Mouse (Mus musculus) cerebellum, adult 18-20 months (tissue): Measurements from ENCODE around the gene Kif5c.

Experiments used
- DNase-seq, 2 experiments: peaks; one replicate each; pipeline ENCODE4 v3.0.0; 2021

Gene Kif5c

DNA sequence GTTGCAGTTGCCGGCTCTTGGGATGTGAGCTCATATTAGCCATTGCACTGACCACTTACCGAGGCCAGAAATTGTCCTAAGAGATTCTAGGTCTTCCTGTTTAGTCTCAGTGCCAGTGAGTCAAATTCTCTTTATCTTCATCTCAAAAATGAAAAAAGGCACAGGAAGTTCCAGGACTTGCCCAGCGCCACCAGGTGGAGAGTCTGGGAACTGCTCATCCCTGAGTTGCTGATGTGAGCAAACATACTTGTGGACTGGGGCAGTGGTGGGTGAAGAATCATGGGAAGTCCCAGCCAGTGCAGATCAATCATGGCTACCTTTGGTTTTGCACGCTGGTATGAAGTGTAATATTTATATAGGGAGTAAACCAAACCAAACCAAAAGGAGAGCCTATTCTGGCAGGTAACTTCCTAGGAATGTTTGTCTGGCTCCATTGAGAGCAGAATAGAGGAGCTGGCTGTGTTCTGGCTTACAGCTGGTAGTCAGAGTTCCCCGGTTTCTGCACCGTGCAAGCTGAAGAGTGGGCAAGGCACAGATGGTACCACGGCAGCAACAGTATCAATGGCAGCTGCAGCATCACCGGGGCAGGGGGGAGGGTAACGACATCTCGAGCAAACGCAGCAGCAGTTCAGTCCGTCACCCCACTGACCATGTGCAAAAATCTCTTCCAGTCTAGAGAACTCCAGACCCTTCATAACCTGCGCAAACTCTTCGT, 129.7 kb downstream of the Kif5c start:
- DNase-seq, result peak; percentile 44 to 60

DNA sequence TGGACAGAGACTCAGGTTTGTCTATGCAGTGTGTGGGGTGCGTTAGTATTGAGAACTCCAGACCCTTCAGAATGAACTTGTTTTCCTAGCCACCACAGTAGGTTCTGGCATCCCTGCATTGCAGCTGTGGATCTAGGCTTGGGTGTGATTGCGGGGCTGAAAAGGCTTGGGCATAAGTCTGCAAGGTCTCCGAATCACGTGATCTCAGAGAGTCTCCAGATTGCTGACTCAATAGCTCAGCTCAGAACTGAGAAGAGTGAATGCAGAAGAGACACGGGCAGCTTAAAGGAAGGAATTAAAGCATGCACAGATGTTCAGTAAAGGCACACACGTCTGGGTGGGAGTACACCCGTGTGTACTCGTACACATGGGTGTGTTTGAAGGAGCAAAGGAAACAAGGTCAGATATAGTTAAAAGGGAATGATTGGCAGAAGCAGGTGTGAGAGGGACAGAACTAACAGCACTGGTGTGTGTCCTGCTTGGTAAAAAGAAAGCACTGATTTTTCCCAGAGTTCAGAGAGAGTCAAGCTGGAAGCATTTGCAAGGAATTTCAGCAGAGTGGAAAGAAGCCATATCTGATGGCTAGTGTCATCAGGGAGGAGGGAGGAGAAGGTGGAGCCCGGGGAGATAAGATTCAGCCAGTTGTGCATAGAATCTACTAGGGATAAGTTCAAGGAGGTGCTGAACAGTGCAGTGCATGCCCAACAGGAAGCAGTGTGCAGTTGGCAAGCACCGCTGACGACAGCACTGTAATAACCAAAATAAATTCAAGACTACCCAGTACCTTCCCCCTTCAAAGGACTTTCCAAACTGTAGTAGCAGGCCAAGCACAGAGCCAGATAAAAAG, 130.9 kb downstream of the Kif5c start:
- no peak for DNase-seq

DNA sequence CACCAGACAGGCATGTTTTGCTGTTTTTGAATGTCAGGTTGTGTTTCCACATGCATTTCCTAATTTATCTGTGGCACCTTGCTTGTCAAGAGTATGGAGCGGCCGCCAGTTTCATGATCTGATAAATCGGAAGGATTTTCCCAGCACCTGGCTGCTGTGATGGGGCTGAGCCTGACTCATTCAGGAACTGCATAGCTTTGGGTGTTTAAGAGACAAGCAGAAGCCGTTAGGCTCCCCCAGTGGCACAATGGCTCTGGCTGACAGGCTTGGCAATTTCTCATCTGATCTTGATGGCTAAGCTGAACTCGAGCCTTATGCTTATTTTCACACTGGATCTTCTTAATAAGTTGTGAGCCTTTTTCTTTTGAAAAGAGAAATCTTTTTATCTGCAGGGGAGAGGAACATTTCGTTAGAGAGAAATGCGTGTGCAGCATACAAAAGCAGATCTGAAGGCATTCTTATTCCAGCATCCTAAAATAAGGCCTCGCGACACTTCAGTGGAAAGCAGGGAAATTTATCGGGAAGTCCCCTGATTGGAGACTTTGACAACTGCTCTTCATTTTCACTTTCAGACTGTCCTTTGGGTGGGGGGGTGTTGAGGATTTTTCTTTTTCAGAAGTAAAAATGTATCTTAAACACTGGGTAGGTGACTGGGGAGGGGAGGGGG, 132.6 kb downstream of the Kif5c start:
- no peak for DNase-seq

DNA sequence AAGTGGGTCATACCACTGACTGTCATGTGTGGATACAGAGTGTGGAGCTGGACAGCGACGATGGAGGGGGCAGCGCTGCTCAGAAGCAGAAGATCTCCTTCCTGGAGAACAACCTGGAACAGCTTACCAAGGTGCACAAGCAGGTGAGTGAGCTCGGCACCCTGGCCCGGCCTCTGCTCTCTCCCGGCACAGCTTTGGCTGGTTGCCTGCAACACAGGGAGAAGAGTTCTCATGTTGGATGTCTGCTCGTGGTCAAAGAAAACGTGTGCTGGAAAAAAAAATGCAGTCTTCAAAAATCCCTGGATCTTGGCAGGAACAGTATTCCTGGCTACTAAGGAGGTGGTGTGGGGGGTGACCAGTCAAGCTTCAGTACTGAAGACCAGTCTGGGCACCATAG, 133.1 kb downstream of the Kif5c start:
- peak; percentile 59 to 67 for DNase-seq

DNA sequence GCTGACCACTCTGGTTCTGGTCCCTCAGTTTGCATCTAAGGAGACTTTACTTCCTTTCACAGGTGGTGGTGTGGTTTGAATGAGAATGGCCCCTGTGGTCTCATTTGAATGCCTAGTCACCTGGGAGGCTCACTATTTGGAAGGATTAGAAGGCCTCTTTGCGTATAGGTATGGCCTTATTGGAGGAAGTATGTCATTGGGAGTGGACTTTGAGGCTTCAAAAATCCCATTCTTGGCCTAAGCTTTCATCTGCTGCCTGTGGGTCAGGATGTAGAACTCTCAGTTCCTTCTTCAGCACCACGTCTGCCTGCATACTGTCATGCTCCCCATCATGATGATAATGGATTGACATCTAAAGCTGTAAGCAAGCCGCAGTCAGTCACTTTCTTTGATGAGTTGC, 134.0 kb downstream of the Kif5c start:
- DNase-seq, result no peak

DNA sequence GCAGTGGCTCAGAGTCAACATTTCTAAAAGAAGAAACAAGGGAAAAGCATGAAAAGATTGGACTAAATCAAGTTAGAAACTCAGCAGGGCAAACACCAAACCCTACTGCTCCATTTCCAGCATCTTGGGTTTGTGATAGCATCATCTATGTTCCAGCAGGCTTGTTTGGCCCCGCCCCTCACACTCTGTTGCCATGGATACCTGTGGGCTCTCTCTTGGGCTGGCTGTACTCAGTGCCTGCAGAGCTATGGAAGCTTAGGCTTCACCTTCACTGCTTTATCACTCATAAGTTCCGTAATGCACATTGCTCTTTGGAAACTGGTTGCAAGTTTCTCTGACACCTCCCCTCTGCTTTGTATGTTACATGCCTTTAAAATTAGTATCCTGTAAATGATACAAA, 136.0 kb downstream of the Kif5c start:
- DNase-seq, result no peak

DNA sequence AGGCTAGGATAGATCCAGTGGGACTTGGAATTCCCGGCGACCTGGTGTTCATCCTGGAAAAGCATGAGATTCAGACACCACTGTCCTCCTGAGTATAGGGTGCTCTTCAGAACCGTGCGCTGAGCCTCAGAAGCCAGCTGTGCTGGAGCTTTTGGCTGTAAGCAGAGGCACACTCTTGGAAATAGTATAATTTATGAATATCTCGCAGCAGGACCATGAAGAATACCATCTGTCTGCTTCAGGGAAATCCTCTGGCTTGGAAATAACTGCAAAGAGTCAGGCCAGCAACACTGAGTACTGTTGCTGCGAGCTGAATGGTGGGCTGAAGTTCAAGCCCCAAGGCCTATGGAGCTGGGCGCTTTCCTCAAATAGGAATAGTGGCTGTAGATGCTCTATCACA, 138.5 kb downstream of the Kif5c start:
- DNase-seq, result no peak

DNA sequence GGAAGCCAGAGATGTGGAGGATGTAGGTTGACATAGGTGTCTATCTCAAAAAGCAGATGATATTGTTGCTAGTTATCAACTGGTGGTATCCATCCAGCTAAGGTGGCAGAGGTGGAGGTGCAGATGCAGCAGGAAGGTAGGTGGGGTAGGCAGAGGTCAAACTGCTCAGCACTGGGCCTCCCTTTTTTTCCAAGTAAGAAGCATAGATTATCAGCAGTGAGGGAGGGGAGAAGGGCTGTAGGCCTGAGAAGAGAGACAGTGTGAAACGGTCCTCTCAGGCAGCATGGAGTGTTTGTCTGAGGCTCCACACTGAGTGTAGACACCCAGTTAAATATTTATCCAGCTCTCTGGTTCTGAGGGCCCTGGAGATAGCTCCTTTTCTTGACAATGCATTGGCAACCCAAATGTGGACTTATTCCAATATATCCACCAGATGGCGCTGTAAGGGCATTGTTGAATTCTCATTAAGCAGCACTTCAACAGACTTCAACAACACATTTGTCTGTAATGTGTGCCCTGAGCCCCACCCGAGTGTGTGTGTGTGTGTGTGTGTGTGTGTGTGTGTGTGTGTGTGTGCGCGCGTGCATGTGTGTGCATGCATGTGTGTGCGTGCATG, 145.3 kb downstream of the Kif5c start:
- DNase-seq, result peak; percentile 38 to 53

DNA sequence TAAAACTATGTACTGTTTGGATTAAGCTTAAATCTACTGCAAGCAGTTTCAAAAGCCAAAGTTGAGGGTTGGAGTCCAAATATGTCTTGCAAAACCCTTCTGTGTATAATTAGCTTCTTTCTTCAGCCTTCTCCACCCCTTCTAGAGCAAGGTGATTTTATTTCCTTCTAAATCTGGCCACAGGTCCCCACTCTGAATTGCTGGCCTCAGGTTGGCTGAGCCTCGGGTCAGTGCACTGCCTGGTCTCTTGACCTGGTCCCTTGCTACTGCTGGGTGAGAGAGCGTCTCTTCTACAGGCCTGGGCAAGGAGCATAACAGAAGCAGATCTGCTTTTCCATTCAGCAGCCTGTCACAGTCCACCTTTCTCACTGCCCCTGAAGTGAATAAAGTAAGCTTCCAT, 149.8 kb downstream of the Kif5c start:
- no peak for DNase-seq

DNA sequence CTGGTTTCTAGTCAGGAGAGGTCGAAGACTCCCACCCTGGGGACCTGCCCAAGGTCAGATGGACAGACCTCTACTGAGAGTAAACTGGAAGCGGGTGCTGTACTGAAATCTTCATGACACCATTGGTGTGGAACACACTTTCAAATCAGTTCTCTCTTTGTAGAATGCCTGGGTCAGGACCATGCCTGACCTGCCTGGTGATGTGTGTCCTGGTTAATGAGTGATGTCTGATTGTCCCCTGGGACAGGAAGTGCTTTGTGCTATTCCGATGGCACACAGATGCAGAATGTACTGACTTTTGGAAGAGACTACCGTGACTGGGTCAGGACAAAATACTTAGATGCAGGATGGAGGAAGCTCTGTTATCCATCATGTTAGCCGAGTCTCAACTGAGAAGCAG, 151.3 kb downstream of the Kif5c start:
- no peak for DNase-seq

DNA sequence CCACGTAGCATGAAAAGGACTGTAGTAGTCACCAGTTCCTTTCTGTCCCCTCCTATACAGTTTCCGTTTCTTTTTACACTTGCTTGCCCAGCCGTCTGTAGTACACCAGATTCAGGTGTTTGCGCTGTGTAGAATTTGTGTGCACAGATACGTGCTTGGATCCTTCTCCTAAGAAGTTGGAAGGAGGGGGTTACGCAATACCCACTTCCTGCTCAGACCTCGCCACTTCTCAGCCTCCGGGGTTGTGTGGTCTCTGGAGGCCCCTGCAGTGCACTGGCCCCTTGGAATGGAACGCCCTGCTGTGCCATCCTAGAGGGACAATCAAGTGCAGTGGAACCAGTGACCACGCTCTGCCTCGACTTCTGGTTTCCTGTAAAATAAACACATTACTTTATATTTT, 152.1 kb downstream of the Kif5c start:
- no peak for DNase-seq

DNA sequence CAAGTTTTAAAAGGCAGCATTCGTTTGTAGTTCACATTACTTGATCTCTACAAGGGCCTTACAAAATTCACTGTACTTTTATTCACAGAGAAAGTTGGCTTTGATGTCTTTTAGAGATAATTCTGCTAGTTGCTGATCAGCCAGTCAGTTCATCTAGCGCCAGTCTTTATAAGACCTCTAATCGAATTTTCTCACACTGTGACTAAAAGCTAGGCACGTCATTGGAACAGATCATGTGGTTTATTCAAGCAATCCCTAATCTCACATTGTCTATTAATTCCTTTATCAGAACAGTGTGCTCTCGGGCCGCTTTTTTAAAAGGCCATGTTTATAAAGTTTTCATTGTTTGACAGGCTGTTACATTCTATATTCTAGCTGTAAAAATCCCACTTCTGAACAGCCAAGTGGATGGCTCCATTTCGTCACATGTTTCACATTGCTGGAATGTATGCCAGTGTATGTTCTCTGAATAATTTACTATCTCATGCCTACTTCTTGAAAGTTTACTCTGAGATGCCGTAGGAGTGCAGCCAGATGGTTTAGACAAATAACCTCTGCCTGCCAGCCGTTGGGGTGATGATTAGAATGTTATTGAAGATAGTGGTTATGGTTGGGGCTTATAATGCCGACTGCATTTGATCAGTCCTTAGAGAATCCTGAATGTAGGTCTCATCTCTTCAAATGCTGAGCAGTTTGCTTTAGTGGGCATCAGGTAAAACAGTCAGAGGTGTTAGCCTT, 154.3 kb downstream of the Kif5c start:
- no peak for DNase-seq

DNA sequence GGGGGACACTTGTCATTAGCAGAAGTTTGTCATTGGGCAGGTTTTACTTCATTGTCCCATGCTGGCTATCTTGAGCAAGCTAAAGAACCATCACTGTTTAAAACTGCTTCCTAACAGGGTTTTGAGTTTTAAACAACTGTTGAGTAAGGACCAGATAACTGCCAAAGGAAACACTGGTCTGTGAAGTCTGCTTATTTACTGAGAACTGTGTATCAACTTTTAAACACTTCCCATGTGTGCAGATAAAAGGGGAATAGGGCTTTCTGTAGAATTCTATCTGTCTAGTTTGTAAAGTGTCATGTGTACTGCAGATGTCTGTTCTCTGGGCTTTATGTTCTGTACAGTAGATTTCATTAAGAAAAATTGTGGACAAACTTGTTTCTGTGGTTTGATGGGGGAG, 155.1 kb downstream of the Kif5c start:
- DNase-seq, result no peak

DNA sequence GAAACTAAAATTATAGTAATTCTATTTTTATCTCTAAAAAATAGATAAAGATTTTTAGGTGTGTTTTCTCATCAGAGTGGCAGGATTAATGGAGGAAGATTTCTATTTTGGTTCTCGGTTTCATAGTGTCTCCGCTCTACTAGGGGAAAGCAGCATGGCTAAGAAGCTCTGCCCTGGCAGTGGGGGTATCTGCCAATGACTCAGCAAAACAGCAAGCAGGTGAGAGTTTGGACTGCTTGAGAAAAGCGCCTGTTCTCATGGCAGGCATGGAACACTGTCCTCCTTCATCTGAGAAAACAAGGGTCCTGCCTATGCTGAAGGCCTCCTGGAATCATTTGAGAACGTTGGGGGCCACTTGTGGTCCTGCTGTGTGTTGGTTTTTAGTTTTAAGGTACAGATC, 156.1 kb downstream of the Kif5c start:
- DNase-seq, result no peak

DNA sequence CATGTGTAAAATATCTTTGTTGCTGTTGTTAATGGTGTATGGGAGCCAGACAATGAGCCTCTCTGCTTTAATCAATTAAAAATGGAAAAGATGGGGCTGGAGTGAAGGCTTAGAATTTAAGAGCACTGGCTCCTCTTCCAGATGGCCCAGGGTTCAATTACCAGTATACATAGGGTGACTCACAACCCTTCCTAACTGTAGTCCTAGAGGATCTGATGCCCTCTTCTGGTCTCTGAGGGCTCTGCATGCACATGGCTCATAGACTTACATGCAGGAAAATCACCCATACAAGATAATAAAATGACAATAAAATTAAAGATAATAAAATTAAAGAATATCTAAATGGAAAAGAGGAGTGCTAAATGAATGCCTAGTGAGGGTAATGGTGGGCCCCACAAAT, 156.6 kb downstream of the Kif5c start:
- DNase-seq, result no peak

DNA sequence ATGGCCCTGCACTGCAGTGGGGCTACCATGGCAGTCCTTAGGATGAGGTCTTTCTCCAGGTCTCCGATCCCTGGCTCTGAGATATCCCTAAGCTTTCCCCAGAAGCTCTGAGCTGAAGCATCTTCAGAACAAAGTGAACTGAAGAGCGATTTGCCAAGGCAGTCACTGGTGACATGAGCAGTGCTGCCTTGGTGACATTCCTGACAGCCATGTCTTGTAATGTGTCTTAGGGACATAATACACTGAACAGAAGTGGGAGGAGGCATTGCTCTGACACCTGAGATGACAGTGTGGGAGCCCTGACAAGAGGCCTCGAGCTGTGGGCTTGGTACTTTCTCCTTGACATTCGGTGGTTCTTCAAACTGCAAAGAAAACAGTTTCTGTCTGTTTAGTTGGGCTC, 157.3 kb downstream of the Kif5c start:
- no peak for DNase-seq

DNA sequence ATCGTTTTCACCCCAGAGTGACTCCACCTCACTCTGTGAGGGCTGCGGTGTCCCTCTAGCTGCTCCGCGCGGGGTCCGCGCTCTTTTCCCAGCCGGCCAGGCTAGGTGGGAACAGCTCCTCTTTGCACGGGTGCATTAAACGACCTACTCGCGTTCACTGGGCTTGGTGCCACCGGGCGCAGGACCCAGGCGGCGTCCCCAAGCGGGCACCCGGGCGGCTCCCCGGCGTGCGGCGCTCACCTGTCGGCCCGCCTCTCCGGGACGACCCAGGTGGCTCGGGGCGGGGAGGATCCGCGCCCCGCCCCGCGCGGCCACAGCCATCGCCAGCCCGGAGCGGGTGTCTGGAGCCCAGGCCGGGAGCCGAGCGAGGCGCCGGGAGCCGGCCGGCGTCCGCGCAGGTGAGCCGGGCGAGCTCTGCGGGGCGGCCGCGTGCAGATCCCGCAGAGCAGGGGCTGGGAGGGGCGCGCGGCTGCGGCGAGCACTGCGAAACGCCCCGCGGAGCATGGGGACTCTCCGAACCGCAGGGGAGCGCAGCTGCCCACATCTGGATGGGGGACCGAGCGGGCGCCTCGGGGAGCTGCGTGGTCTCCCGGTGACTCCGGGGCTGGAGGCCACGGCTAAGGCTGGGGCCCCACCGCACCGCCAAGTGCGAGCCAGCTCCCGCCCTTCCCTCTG, 168.4 kb downstream of the Kif5c start, which contains the start of gene Lypd6b:
Lypd6b (plus strand) TSS at position 313 of the 675 bp plus-strand sequence.
- DNase-seq, result peak; percentile 13 to 42

DNA sequence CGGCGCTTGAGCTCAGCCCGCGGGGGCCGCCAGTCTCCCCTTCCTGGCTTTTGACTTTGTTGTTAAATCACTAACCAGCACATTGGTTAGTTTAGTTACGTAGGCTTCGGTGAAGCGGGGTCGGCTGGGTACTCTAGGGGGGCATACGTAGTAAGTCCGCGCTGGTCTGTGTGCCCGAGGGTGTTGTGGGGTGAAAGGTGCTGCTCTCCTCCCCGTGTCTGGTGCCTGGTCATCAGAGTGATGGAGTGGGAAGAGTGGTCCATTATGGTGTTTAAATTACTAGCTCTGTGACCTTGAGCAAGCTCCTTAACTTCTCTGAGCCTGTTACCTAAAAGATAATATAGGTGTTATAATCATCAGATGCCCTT, 168.9 kb downstream of the Kif5c start:
- no peak for DNase-seq

DNA sequence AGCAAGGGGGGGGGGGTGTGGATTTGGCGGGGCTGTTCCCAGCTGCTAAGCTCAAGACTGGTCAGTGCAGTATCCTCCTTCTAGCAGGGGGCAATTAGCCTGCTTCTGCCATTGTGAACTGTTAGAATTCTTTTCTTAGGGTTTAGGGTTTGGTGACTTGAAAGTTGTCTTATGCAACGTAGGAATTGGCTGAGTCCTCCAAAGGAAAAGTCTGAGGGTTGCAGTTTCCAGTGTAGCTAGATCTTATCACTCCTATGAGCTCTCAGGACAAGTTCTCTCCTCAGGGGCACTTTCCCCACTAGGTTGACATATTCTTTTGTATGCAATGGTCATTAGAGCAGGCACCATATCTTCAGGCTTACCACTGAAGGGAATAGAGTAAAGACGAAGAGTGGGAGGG, 169.5 kb downstream of the Kif5c start:
- DNase-seq, result no peak

DNA sequence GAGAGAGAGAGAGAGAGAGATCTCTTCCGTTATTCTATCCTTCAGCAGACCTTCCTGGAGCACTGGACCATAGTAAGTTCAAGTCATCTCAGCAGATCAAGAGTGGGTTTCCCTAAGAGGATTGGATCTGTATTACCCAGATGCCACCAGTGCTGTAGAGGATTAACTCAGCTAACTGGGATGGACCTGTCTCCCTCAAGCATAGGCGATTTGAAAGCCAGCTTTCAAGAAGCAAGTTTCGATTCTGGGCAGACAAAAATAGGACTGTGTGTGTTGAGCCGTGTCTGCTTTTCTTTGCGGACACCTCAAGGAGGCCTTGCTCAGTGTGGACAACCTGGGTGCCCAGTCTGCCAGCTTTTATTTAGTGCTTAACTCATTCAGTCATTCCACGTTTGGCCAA, 170.0 kb downstream of the Kif5c start:
- DNase-seq, result no peak

DNA sequence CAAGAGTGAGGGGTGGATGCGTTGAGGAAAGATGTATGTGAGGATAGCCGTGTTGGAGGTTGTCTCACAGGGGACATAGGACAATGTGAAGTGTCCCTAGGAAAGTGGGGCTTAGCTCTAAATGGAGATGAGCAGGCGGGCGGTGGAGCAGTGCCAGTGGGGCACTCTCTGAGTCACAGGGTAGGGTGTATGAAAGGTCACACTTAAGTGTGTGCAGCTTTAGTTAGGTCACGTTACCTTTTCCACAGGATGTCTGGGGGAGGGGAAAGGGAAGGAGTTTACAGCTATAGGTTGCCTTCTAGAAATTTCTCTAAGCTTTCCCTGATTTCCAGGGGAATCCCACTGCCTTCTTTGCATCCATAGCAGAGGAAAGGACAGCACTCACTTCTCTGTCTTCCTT, 170.4 kb downstream of the Kif5c start:
- DNase-seq, result no peak
